Mouse (Mus musculus): Measurements from ENCODE around the gene Rbfox2.
A peak's percentile ranks its signal among the peaks of the same experiment; 100 is the strongest.

DNA sequence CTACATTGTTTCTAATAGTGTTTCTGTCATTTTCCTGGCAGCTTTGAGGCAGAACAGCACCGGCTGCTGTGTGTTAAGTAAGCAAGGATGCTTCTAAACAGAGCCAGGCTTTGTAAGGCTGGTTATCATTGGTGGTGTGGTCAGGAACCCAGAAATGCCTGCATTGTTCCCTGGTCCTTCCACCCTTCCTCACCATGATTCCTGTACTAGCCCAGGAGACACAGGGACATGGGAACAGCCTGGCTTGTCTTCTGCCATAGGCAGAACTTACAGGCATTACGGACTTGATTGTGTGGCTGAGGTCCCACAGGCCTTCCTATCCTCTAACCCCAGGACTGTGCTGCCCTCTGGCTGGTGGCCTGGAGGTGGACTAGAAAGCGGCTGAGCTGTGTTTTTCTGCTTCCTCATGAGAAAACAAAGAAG lies 238.4 kb downstream of the Rbfox2 start:
- peak; percentile 36; the same call in 1 of the 2 replicates for TF ChIP-seq CTCF (IDR thresholded peaks at IDR 0.05; ENCODE audit: borderline replicate concordance, insufficient read depth, low read depth, low read length)
- no peak for TF ChIP-seq POLR2A (IDR thresholded peaks at IDR 0.05; ENCODE audit: borderline replicate concordance, insufficient read depth, low read length)

All from cerebellum, adult 2 months (tissue).